Mouse (Mus musculus) stomach, adult 2 months (tissue): ENCODE results near the gene Spint5. TPM values are rescaled to one million over a fixed set of nuclear protein-coding genes. Genes with fewer than 3 reads are reported as not detected.

ENCODE experiments used
- polyA plus RNA-seq: library from polyadenylated mRNA; depleted of rRNA; stranded (reverse); fragments of >200 nt; gene quantifications from 2 replicates; pipeline ENCODE4 v1.2.3, GENCODE M21; 2012; rRNA removed

Gene Spint5
- not detected in 2 replicates for polyA plus RNA-seq

GRCm38 (mm10) chr2:164715005-164715404 is at the start of gene Spint5:
Gene Spint5, plus strand, starts transcription at chr2:164715305.

GRCm38 (mm10) chr2:164673987-164674386 is 41.1 kb upstream of the Spint5 start, which contains the start of gene Wfdc11:
Gene Wfdc11, minus strand, starts transcription at chr2:164674087.

DNA sequence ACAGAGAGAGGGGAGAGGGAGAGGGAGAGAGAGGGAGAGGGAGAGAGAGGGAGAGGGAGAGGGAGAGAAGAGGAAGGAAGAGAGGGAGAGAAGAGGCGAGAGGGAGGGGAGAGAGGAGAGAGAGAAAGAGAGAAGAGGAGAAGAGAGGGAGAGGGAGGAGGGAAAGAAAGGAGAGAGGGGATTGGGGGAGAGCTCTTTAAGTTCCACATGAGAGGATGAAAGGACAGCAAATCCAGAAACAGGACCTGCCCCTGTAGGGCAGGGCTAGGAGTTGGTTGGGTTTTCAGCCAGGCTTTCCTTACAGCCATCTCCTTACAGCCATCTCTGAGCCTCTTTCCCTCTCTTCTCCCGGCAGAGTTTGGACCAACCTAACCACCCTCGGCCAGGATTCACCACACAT is 30.3 kb upstream of the Spint5 start, which contains the start of gene Wfdc13:
Gene Wfdc13, plus strand, starts transcription at position 301 of the 400 bp plus-strand sequence.

GRCm38 (mm10) chr2:164698201-164698600 is 16.9 kb upstream of the Spint5 start, which contains the start of gene Spint4:
Gene Spint4, plus strand, starts transcription at chr2:164698501.

GRCm38 (mm10) chr2:164745843-164746479 is 30.9 kb downstream of the Spint5 start, which contains the start of the genes Wfdc3 and Dnttip1:
Gene Wfdc3, minus strand, starts transcription at chr2:164745931.
Gene Dnttip1, plus strand, starts transcription at chr2:164745983.

Other genes with a start within 250 kb of the Spint5 start
- not detected in 2 replicates for gene Trp53tg5, start 241.6 kb upstream of the Spint5 start, polyA plus RNA-seq
- 27.2 and 65.5 TPM in 2 replicates for gene Dbndd2, start 229.2 kb upstream of the Spint5 start, polyA plus RNA-seq
- 90.3 and 138 TPM in 2 replicates for gene Pigt, start 217.8 kb upstream of the Spint5 start, polyA plus RNA-seq
- 41.0 and 51.1 TPM in 2 replicates for gene Wfdc2, start 152.9 kb upstream of the Spint5 start, polyA plus RNA-seq
- gene Spint3, start 141.8 kb upstream of the Spint5 start, polyA plus RNA-seq: 0.43 TPM in 1 of 2 replicates, not detected in the other
- gene Wfdc6a, start 129.9 kb upstream of the Spint5 start, polyA plus RNA-seq: 0.08 and 0.14 TPM in 2 replicates
- gene Eppin, start 121.7 kb upstream of the Spint5 start, polyA plus RNA-seq: 0.19 TPM in 1 of 2 replicates, not detected in the other
- gene Wfdc6b, start 101.8 kb upstream of the Spint5 start, polyA plus RNA-seq: 0.11 TPM in 1 of 2 replicates, not detected in the other
- 0.26 TPM in 1 of 2 replicates, not detected in the other for gene Wfdc8, start 101.7 kb upstream of the Spint5 start, polyA plus RNA-seq
- gene Wfdc16, start 76.5 kb upstream of the Spint5 start, polyA plus RNA-seq: 0.09 TPM in 1 of 2 replicates, not detected in the other
- gene Wfdc10, start 59.3 kb upstream of the Spint5 start, polyA plus RNA-seq: 0.30 and 3.4 TPM in 2 replicates
- not detected in 2 replicates for gene Wfdc9, start 58.7 kb upstream of the Spint5 start, polyA plus RNA-seq
- gene Wfdc11, start 41.2 kb upstream of the Spint5 start, polyA plus RNA-seq: not detected in 2 replicates
- 0.75 and 2.0 TPM in 2 replicates for gene Wfdc13, start 30.2 kb upstream of the Spint5 start, polyA plus RNA-seq
- gene Spint4, start 16.8 kb upstream of the Spint5 start, polyA plus RNA-seq: 0.20 TPM in 1 of 2 replicates, not detected in the other
- 0.22 TPM in 1 of 2 replicates, not detected in the other for gene Wfdc3, start 30.6 kb downstream of the Spint5 start, polyA plus RNA-seq
- 9.0 and 25.3 TPM in 2 replicates for gene Dnttip1, start 30.7 kb downstream of the Spint5 start, polyA plus RNA-seq
- gene Ube2c, start 54.6 kb downstream of the Spint5 start, polyA plus RNA-seq: 31.9 and 34.3 TPM in 2 replicates
- 33.7 and 34.0 TPM in 2 replicates for gene Tnnc2, start 64.7 kb downstream of the Spint5 start, polyA plus RNA-seq
- gene Snx21, start 70.5 kb downstream of the Spint5 start, polyA plus RNA-seq: 15.0 and 20.3 TPM in 2 replicates
- 37.1 and 48.4 TPM in 2 replicates for gene Acot8, start 89.6 kb downstream of the Spint5 start, polyA plus RNA-seq
- gene Zswim3, start 89.8 kb downstream of the Spint5 start, polyA plus RNA-seq: 0.58 and 1.1 TPM in 2 replicates
- 8.0 and 8.1 TPM in 2 replicates for gene Zswim1, start 107.4 kb downstream of the Spint5 start, polyA plus RNA-seq
- gene Spata25, start 113.2 kb downstream of the Spint5 start, polyA plus RNA-seq: not detected in 2 replicates
- gene Ctsa, start 117.6 kb downstream of the Spint5 start, polyA plus RNA-seq: 97.4 and 104 TPM in 2 replicates
- 3.4 and 4.2 TPM in 2 replicates for gene Neurl2, start 118.2 kb downstream of the Spint5 start, polyA plus RNA-seq
- gene Pltp, start 142.4 kb downstream of the Spint5 start, polyA plus RNA-seq: 43.0 and 47.2 TPM in 2 replicates
- gene Pcif1, start 164.0 kb downstream of the Spint5 start, polyA plus RNA-seq: 30.9 and 37.6 TPM in 2 replicates
- gene Zfp335, start 196.5 kb downstream of the Spint5 start, polyA plus RNA-seq: 16.7 and 17.1 TPM in 2 replicates
- 1.9 and 3.6 TPM in 2 replicates for gene Mmp9, start 225.5 kb downstream of the Spint5 start, polyA plus RNA-seq
- 0.30 and 0.47 TPM in 2 replicates for gene Slc12a5, start 245.5 kb downstream of the Spint5 start, polyA plus RNA-seq